Mouse (Mus musculus): ENCODE measurements around the gene Junb.
A peak's percentile ranks its signal among the peaks of the same experiment; 100 is the strongest.

Gene Junb

DNA sequence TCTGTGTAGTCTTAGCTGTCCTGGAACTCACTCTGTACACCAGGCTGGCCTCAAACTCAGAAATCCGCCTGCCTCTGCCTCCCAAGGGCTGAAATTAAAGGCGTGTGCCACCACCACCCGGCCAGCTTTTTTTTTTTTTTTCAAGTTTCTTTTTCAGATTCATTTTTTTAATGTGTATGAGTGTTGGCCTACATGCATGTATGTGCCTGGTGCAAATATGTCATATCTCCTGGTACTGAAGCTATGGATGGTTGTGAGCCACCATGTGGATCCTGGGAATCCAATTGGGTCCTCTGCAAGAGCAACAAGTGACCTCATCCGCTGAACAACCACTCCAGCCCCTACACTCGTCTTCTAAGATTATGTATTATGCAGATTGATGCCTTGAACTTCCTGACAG is 8.9 kb upstream of the Junb start:
- DNase-seq, result no peak

DNA sequence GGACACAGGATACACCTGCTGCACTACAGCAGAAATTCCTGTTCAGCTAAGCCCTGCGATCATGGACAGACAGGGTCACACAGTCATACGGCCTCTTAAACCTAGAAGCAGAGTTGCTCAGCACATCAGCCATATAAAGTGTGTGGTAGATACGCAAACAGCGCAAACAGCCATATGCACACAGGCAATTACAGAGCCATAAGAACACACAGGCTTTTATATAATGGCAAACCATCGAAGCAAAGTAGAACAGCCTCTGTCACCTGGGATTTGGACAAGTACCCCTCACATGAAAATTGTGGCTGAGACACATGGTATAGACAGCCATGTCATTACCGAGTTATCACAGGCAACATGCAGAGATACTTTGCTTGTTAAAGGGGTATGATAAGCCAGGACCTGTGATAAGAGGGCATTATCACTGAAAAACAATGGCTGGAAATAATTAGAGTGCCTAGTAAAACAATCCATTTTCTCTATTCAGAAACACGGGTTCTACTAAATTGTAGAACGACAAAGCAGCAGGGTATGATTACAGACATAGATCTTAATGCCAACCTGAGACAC is 7.9 kb upstream of the Junb start:
- DNase-seq, result no peak

DNA sequence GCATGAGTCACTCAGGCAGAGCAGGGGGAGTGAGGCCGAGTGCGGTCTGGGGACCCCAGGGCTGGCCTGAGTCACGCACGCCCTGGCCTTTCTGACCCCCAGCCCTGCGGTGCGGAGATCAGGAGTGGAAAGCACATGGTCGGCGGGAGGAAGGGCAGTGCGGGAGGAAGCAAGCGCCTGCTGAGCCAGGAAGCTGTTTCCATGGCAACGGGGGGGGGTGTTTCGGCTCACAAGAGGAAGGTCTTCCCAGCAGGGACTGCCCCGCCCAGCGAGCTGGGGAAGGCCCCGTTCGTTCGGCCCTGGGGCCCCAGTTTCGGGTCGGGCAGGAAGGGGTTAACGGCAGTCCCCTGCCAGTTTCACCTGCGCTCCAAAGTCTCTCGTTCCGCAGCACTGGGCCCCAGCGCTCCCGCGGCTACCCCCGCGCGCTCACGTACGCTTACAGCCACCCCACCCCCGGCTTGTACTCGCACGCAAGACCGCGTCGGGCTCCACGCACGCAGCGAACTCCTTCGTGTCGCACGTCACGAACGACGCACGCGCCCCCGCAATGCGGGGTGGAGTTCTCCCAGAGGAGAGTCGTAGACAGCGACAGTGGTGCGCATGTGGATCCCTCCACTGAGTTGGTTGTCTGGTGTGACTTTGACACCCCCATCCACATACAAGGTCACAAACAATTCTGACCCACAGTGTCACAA is 7.3 kb upstream of the Junb start:
- peak; percentile 92 for DNase-seq

DNA sequence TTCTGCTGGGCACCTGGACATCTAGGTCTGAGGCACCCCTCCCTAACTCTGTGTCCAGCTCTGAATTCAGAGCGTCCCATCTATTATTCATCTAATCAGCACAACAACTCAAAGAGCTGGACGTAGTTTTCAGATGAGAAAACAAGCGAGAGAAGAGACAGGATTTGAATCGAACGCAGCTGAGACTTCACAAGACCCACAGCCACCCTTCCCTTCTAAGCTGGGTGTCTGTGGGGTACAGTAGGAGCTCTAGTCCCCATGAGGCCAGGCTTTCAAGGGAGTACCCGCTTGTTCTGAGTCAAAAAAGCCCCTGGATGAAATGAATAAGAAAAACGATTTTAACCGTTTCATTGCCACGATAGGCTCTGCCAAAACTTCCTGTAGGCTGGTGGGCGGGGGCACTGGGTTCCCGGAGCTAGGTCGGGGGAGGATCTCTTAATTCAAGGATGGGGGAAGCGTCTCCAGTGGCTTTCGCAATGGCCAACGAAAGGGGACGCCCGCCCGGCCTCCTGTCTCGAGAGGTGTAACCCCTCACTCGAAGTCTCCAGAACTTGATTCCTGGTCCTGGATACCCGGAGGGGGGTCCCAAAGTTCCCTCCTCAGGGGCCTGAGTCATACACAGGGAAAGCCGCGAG is 6.6 kb upstream of the Junb start:
- DNase-seq, result peak; percentile 61

DNA sequence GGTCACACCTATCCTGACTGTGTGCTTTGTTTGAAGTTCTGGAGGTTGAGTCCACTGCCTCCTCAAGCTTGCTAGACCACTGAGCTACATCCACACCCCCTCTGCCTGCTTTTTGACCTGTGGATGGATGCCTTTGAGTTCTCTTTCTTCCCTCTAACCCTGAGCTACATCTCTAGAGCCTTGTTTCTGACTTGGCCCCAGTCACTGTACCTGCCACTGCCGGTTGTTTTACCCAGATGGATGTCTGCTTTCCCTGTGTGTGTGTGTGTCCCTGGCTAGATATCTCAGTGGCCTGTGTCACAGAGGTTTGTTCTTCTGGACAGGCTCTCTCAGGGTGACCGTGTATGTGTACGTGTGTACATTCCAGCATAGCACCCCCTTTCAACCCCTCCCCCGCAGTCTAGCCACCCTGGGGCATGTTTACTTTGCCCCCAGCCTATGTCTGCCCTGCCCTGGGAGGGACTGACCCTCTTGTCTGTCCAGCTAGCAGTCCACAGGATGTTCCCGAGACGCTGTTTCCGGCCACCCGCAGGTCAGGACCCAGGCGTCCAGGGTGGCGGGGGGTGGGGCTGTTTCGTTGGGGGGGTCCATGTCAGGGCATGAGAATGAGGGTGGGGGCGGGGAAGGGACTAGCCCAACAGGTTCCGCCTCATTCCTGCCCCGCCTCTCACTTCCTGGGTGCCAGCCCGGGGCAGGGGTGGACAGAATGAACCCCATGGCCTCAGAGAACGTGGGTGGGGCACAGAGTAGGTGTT is 6.0 kb upstream of the Junb start:
- peak; percentile 31 for DNase-seq

DNA sequence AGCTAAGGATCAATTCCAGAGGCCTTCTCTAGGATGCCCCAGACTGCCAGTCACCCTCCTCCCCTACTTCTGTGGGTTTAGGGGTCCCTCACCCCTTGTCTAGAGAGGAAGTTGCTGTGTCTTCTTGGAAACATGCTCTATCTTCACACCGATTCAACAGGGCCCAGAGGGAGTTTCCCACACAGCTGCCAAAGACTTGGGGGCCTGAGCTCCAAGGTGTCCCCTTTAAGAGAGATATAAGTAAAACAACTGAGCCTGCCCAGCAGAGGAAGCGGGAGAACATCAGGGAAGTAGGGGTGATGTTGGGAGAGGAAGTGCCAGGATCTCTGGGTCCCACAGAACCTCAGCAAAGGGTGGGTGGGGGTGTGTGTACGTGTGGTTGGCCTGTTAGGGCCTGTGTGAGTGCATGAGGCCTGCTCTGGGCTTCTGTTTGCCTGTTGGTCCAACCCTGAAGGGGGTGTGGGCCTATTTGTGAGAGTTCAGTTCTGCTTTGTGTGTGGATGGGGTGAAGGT is 4.0 kb upstream of the Junb start:
- DNase-seq, result no peak

DNA sequence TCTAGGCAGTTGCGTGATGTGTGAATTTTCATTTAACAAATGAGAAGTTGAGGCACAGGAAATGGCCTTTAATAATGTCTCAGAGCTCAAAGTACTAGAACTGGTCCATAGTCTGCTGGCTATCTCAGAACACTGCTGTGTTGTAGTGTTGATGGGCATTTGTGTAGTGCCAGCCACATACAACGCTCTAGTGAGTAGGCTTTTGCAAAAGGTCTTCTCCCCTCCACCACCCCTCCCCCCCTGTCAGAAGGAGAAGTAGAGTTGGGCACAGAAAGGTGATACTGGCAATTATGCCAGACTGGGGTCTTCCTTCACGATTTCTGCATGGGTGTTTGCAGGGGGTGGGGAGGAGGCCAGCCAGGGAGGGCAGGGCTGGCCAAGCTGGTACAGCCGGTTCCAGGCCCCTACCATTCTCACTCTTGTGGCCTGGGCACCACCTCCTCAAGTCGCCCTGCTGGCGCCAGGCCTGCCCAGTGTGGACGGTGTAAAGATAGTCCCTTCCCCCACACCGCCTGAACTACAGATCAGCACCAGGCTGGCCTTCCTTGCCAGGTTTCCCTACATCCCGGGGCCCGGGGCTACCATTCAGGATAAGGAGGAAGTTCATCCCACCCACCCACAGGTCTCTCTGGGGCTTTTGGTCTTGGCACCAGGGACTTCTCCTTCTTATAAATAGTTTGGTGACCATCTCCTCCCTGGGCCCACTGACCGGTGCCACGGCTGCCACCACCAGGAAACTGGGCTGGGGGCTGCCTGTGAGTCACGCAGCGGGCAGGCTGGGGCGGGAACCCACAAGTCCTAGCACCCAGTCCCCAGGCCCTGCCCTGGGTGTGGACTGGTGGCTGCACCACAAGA is 3.4 kb upstream of the Junb start:
- DNase-seq, result peak; percentile 19

DNA sequence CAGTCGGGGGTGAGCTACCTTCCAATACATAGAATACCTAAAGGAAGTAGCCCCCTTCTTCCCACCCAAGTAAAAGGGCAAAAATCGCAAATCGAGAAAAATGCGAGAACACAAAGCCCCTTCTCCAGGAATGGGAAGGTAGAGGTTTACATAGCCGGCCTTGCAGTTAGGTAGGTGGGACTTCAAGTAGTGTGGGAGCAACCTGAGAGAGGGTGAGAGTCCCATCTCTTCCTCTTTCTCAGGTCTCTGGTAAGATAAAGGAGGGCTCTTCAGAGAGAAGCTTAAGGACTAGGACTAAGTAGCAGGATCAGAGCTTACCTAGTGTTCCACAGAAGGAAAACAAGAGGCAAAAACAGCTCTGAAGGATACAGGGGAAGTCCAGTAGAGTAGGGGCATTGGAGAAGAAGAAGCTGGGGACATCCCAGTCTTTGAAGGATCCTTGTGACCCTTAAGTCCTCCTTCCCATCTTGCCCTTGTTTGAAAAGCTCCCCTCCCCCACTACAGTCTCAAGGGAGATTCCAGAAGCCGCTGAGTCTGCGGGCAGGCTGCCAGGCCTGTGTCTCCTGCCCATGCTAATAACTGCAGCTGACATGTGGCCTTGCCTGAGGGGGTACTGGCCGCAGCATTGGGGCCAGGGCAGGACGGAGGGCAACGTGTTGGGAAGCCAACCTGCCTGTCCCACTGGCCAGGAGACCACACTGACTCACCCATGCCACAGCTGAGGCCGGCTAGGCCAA is 2.3 kb upstream of the Junb start:
- DNase-seq, result peak; percentile 43

DNA sequence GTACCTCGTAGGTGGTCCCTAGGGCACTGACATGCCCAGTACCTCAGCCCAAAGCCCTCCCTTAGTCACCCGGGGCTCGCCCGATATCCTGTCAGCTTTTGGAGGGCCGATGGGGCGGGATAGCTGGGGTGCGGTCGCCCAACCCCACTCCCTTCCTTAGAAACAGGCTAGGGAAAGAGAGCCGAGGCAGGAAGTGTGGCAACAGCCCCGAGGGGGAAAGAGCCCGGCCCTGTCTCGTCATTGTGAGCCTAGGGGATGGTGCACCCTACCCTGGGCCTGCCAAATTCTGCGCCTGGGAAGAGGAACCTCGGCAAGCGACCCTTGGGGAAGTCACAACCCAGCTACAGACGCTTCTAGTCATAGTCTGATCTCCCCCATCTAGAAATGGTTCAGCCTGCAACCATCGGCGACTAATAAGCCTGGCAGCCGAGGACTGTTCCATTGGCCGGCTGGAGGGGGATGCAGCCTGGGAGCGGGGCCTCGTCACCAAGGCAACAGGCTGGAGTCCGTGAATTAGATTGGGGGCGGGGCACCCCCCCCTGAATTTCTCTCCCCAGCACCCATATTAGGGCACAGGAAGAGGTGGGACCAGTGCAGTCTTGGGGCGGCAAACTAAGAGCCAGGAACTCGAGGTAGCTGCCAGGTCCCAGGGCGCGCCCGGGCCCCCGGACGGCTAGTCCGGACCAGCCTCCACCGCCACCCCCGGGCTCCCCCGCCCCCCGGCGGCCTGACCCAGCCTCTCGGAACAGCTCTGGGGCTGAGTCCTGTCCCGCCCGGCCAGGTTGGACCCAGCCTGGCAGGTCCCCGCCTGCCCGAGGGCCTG is 1.3 kb upstream of the Junb start:
- peak; percentile 81 for DNase-seq

DNA sequence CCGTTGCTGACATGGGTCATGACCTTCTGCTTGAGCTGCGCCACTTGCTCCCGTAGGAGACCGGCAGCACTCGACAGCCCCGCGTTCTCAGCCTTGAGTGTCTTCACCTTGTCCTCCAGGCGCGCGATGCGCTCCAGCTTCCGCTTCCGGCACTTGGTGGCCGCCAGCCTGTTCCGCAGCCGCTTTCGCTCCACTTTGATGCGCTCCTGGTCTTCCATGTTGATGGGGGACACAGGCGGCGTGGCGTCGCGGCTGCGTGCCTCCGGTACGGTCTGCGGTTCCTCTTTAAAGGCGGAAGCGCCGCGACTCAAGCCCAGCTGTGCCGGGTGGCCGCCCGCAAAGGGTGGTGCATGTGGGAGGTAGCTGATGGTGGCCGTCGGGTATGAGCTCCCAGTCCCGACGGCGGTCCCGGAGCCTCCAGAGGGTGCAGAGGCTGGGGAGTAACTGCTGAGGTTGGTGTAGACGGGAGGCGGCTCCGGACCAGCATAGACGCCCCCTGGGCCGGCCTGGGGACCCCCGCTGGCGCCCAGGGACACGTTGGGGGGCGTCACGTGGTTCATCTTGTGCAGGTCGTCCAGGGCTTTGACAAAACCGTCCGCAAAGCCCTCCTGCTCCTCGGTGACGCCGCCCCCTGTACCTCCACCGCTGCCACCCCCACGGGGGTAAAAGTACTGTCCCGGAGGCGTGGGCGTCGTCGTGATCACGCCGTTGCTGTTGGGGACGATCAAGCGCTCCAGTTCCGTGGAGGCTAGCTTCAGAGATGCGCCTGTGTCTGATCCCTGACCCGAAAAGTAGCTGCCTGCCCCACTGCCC is 877 bp downstream of the Junb start:
- DNase-seq, result peak; percentile 85

DNA sequence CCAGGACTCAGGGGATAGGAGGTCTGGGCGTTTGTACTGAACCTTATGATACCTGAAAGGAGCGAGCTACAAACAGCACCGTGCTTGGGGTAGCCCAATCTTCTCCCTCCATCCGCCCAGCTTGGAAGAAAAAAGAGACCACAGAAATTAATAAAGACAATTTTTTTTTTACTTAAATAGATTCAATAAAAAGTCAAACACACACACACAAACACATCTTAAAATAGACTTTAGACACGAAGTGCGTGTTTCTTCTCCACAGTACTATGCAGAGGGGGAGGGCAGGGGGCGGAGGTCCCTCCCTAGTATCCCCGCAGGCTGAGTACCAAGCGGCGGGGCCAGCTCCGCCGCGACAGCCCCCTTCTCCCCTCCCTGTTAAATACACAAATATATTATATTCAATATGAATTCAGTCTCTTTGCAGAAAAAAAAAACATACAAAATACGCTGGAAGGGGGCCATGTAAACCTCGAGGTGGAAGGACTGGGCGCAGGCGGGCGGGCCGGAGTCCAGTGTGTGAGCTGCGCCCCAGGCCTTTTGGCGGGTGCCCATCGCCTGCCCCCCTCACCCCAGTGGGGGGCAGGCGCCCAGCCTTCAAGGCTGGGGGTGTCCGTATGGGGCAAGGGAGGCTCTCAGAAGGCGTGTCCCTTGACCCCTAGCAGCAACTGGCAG is 1.6 kb downstream of the Junb start:
- peak; percentile 53 for DNase-seq

DNA sequence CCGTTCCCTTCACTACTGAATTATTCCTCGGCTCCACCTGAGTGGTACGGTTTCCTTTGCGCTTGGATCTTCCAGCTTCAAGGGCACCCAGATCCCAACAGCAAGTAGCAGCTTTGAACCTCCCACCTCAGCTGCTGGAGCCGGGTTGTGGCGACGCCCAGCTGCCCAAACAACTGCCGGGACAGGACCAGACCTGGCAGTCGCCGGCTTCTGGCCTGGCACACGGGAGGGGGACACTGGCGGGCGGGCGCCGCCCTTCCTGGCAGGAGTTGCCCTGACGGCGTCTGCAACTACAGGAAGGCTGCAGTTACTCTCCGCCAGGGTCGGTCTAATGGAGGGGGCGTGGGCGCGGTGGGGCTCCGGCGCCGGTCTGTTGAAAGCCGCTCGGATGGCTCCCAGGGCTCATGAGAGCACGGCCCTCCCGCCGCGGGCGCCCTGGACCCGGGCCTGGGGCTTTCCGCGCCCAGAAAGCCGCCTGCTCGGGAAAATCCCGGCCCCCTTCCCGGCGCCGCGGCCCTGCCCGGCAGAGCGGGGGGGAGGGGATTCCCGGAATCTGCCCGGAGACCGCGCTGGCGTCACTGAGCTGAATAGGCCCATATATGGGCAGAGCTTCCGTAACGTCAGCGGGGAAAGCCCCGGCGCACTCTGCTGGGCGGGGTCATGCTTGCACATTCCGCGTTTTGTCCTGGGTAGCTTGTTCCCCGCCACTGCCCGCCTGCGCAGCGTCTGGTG is 2.3 kb downstream of the Junb start:
- DNase-seq, result peak; percentile 93

DNA sequence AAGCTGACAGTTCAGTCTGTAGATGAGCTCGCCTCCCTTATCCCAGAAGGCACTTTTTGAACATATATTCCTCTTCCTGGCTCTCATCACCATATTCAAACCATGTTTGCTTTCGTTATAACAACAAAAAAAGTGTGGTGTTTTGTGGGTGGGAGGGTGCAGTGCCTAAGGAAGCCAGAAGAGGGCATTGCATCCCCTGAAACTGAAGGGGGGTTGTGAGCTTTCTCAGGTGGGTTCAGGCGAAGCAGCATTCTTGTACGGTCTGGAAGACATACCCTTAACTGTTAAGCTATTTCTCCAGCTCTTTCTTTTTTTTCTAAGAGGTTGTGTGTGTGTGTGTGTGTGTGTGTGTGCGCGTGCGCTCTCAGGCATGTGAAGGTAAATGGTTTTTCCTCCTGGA is 3.1 kb downstream of the Junb start:
- peak; percentile 90 for DNase-seq

DNA sequence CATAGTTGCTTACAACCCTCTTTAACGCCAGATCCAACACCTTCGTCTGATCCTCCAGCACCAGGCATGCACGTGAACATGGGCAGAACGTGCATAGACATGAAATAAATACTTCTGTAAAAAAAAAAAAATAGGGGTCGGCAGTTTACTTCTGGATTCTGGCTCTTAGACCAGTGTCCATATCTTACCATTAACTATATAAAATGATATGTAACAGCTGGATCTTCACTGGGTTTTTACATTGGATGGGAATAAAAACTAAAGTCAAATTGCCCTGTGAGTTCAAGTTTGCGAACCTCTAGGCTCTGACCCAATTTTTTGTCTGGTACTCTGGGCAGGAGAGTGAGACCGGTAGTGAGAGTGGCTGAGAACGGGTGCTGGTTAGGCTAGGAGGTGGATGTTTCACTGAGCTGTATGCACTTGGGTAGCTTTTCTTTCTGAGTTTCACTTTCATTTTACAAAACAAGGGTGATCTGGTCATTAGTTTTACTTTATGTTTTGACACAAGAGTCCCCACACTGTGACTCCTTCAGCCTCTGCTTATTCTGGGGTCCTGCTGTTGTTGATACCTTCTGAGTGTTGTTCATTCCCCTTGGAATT is 3.9 kb downstream of the Junb start:
- no peak for DNase-seq

DNA sequence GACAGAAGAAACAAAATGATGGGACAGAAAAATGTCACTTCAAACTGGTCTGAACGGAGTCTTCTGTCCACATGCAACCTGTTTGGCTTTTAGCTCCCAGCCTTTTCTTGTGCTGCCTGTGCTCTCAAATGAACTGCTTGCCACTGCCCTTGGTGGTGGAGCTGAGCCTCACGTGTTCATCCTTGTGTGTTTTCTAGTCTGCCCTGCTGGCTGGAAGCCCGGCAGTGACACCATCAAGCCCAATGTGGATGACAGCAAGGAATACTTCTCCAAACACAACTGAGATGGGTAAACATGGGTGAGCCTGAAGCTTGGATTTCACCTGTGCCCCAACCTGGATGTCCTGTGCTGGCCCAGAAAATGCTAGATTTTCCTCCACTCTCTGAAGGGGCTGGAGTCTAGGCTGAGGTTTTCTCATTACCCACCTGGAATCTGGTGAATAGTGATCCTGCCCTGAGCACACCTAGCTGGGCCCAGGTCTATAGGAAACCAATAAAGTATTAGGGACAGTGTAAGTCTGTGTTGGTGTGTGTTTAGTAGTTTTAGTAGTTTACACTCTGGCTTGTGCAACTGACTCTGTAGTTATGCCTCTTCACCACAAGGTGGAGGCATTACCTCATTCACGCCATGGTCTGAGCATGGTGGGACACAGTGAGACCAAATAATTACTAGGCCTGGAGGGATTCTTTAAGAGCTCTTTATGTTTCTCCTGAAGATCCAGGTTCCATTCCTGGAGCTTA is 4.5 kb downstream of the Junb start:
- peak; percentile 42 for DNase-seq

DNA sequence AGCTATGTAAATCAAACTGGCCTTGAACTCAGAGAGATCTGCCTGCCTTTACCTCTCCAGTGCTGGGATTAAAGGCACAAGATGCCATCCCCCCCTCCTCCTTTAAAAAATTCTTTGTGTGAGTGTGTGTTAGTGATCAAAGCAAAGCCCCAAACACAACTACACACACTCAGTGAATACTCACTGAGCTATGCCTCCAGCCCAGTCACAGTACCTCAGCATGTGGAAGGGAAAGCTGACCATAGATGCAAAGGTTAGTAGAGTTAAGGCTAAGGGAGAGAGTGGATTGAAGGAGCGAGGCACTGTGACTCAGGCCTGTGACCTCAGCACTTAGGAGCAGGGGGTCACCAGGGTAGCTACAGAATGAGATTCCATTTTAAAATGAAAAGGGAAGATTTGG is 5.4 kb downstream of the Junb start:
- no peak for DNase-seq

DNA sequence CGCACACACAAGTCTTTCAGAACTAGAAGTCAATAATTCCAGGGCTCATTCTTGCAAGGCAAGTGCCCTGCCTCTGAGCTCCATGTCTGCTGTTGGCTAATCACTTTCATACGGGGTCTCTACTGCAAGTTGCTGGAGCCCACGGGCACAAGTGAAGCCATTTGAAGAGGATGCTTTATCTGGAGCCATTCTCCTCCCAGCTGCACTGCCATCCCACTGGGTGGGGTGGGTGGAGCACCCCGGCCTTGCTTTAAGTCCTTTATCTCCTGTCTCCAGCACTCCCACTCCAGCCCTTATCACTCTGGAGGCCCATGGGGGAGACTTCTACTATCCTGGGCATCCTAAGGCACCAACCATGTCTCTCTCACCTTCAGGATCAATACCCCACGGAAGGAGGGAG is 7.6 kb downstream of the Junb start:
- DNase-seq, result no peak

Measured in thymus, postnatal 4 days (tissue).